Mouse (Mus musculus) spleen, adult 2 months (tissue): ENCODE data around the gene Cxcr5.
"Not testable (repeated sequence)": the region's sequence is repeated elsewhere in the genome, so short reads cannot be mapped to it uniquely, and the experiment has no call there.

Source experiments
- CTCF ChIP-seq: fragments of 200-500 bp; IDR thresholded peaks from 2 replicates; pipeline ENCODE4 v1.5.1; 2011; ENCODE audit warnings: mild to moderate bottlenecking, inconsistent platforms; ENCODE audit not compliant: insufficient read depth, insufficient read length, insufficient replicate concordance; ENCODE audit errors: extremely low read depth
- POLR2A ChIP-seq: fragments of 200-500 bp; IDR thresholded peaks from 2 replicates; pipeline ENCODE4 v1.6.1; 2011; ENCODE audit warnings: low read depth, low read length, inconsistent platforms

DNA sequence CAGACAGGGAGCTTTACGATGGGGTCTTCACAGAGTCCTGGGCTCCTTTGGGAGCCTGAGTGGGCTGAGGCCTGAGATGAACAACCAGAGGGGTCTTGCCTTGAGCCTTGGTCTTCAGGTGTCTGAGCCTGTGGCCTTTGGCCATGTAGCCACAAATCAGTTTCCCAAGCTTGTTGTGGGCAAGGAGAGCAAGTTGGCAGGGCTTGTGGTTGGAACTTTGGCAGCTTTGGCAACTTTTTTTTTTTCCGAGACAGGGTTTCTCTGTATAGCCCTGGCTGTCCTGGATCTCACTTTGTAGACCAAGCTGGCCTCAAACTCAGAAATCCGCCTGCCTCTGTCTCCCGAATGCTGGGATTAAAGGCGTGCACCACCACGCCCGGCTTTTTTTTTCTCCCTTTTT, 14.4 kb upstream of the Cxcr5 start:
- not testable (repeated sequence) for TF ChIP-seq CTCF, POLR2A
